Comparison of ENCODE assay signal across 21 mouse cellular contexts in genomic region chr2:164544454-164545097, GRCm38 (mm10). TPM values are rescaled to one million over a fixed set of nuclear protein-coding genes. Genes with fewer than 3 reads are reported as not detected.
A peak's percentile ranks its signal among the peaks of the same experiment; 100 is the strongest.
DNase-seq lines count a peak whose midpoint lies in the region; ATAC-seq and TF ChIP-seq lines count a peak whose summit lies in the region.
"Had no signal": no experiment of that assay in that cellular context is flagged by ENCODE, and none has a peak within 500 bp of the region (broad histone marks: within the 10 kb centered on the region; RNA-seq: fewer than 3 reads in every experiment).

No protein-coding gene starts in this region.

- no peaks in the 10 kb centered on the region for H3K9me3 ChIP-seq in lung, embryonic 14.5 days (ENCODE audit: low read depth, low read length)
- H3K9me3 ChIP-seq in intestine, embryonic 16.5 days (ENCODE audit: control insufficient read depth, low read length) = no peaks in the 10 kb centered on the region
- no peaks in the 10 kb centered on the region for H3K9me3 ChIP-seq in stomach, embryonic 14.5 days (ENCODE audit: control insufficient read depth, low read depth, low read length)
- H3K9me3 ChIP-seq: embryonic facial prominence, embryonic 15.5 days; forebrain, embryonic 12.5 days; heart, embryonic 15.5 days; limb, embryonic 10.5 days; liver, embryonic 13.5 days had no signal

- 0 out of 2 replicates have a peak overlapping the region, but pooled peaks have one; percentile 30 for H3K27ac ChIP-seq in lung, embryonic 14.5 days (ENCODE audit: low read depth)
- H3K27ac ChIP-seq in intestine, embryonic 16.5 days (ENCODE audit: low read length) = no peak overlapping the region
- H3K27ac ChIP-seq in stomach, embryonic 14.5 days (ENCODE audit: low read length) = 0 out of 2 replicates have a peak overlapping the region, but pooled peaks have one; percentile 6
- H3K27ac ChIP-seq: embryonic facial prominence, embryonic 15.5 days; forebrain, embryonic 12.5 days; heart, embryonic 15.5 days; limb, embryonic 10.5 days; liver, embryonic 13.5 days had no signal

- no peak overlapping the region for H3K4me2 ChIP-seq in lung, embryonic 14.5 days
- H3K4me2 ChIP-seq in intestine, embryonic 16.5 days (ENCODE audit: low read depth, low read length) = no peak overlapping the region
- no peak overlapping the region for H3K4me2 ChIP-seq in stomach, embryonic 14.5 days (replicated peaks; ENCODE audit: low read depth, low read length)
- H3K4me2 ChIP-seq: embryonic facial prominence, embryonic 15.5 days; forebrain, embryonic 12.5 days; heart, embryonic 15.5 days; liver, embryonic 13.5 days had no signal

- H3K4me1 ChIP-seq in lung, embryonic 14.5 days (ENCODE audit: insufficient read depth) = peaks cover 4% of the 10 kb centered on the region; the same call in 1 of the 2 replicates
- H3K4me1 ChIP-seq in lung, adult 2 months (ENCODE audit: control insufficient read depth, insufficient read depth, low read length) = peaks cover 9% of the 10 kb centered on the region
- peaks cover 8% of the 10 kb centered on the region; the same call in 1 of the 2 replicates for H3K4me1 ChIP-seq in intestine, embryonic 16.5 days (ENCODE audit: control insufficient read depth, insufficient read depth, low read length)
- H3K4me1 ChIP-seq in stomach, embryonic 14.5 days (ENCODE audit: control insufficient read depth, insufficient read depth, low read length) = peaks cover 14% of the 10 kb centered on the region; the same call in 1 of the 2 replicates
- H3K4me1 ChIP-seq: heart, embryonic 15.5 days; liver, embryonic 13.5 days had no signal

- no peak overlapping the region for H3K9ac ChIP-seq in lung, embryonic 14.5 days
- H3K9ac ChIP-seq in intestine, embryonic 16.5 days (ENCODE audit: low read depth, low read length) = no peak overlapping the region
- H3K9ac ChIP-seq in stomach, embryonic 14.5 days (replicated peaks; ENCODE audit: low read depth, low read length) = no peak overlapping the region
- H3K9ac ChIP-seq: embryonic facial prominence, embryonic 15.5 days; forebrain, embryonic 12.5 days; heart, embryonic 15.5 days; liver, embryonic 13.5 days had no signal

- no peaks in the 10 kb centered on the region for H3K36me3 ChIP-seq in lung, embryonic 14.5 days (ENCODE audit: insufficient read depth)
- H3K36me3 ChIP-seq in intestine, embryonic 16.5 days (ENCODE audit: control insufficient read depth, insufficient read depth, low read length) = no peaks in the 10 kb centered on the region
- no peaks in the 10 kb centered on the region for H3K36me3 ChIP-seq in stomach, embryonic 14.5 days (ENCODE audit: control insufficient read depth, insufficient read depth, low read length)
- H3K36me3 ChIP-seq: embryonic facial prominence, embryonic 15.5 days; forebrain, embryonic 12.5 days; heart, embryonic 15.5 days; limb, embryonic 10.5 days; liver, embryonic 13.5 days had no signal

- TF ChIP-seq CTCF in lung, embryonic 14.5 days (IDR thresholded peaks at IDR 0.05; ENCODE audit: low read depth) = no peak
- TF ChIP-seq CTCF in lung, adult 2 months (IDR thresholded peaks at IDR 0.05; ENCODE audit: insufficient read depth, low read length) = no peak

- TF ChIP-seq POLR2A in lung, adult 2 months (IDR thresholded peaks at IDR 0.05; ENCODE audit: borderline replicate concordance, extremely low read depth, low read depth, low read length) = no peak

- no peaks in the 10 kb centered on the region for H3K27me3 ChIP-seq in lung, embryonic 14.5 days (ENCODE audit: insufficient read depth, low read length)
- no peaks in the 10 kb centered on the region for H3K27me3 ChIP-seq in intestine, embryonic 16.5 days (replicated peaks; ENCODE audit: control insufficient read depth, insufficient read depth, low read length)
- no peaks in the 10 kb centered on the region for H3K27me3 ChIP-seq in stomach, embryonic 14.5 days (ENCODE audit: control insufficient read depth, insufficient read depth, low read length)
- H3K27me3 ChIP-seq: forebrain, embryonic 12.5 days had no signal

- 39% methylated on average over 5 of the region's 5 CpGs for WGBS in lung, embryonic 14.5 days
- WGBS in lung, adult 2 months = 32% methylated on average over 5 of the region's 5 CpGs
- 32% methylated on average over 5 of the region's 5 CpGs for WGBS in intestine, embryonic 16.5 days
- 40% methylated on average over 5 of the region's 5 CpGs for WGBS in stomach, embryonic 14.5 days

- ATAC-seq in lung, embryonic 14.5 days (ENCODE audit: insufficient read depth) = no peak
- ATAC-seq in activated CD4-positive, CD25-positive, alpha-beta regulatory T cell, adult 4 months = peak; percentile 93
- ATAC-seq in intestine, embryonic 16.5 days = peak; percentile 22; the same call in 1 of the 2 replicates
- no peak for ATAC-seq in stomach, embryonic 14.5 days (ENCODE audit: insufficient number of reproducible peaks, insufficient read depth, low FRiP score, low read depth)

- no peak for DNase-seq in lung, embryonic 14.5 days
- DNase-seq in lung, adult 2 months = no peak
- DNase-seq in embryo, embryonic 10.5 days (ENCODE audit: low spot score) = no peak
- DNase-seq in adrenal gland, adult (ENCODE audit: inconsistent age in 2 of 2, low spot score in 1 of 2) = no peak
- no peak for DNase-seq in frontal cortex, adult 2 months (ENCODE audit: extremely low spot score in 1 of 2, low spot score in 1 of 2)
- DNase-seq: cerebellum, adult 11 months; layer of hippocampus, postnatal 36 days; liver, embryonic 13.5 days; right cerebral cortex, adult 18-20 months; spleen, adult 18-20 months; thymus, postnatal 4 days had no signal

- no peak overlapping the region for H3K4me3 ChIP-seq in lung, embryonic 14.5 days (ENCODE audit: low read depth, low read length)
- no peak overlapping the region for H3K4me3 ChIP-seq in lung, adult 2 months (replicated peaks; ENCODE audit: extremely low read depth, low read depth, low read length)
- no peak overlapping the region for H3K4me3 ChIP-seq in intestine, embryonic 16.5 days (ENCODE audit: low read length)
- H3K4me3 ChIP-seq in stomach, embryonic 14.5 days (ENCODE audit: low read depth, low read length) = no peak overlapping the region
- H3K4me3 ChIP-seq: embryonic facial prominence, embryonic 15.5 days; forebrain, embryonic 12.5 days; heart, embryonic 15.5 days; limb, embryonic 10.5 days; liver, embryonic 13.5 days had no signal

RNA-seq across cellular contexts. Expression of gene Wfdc2, which starts 17.6 kb away (rescaled TPM):
- polyA plus RNA-seq in lung, embryonic 14.5 days (2014; fragmentation: Nextera tagmentation; extraction: Ambion mirVana) = 280 and 282 TPM in 2 replicates
- polyA plus RNA-seq in lung, adult 2 months (2012; rRNA removed) = 1,286 and 1,630 TPM in 2 replicates
- not detected for polyA plus RNA-seq in activated CD4-positive, CD25-positive, alpha-beta regulatory T cell, adult 4 months (2017; shearing (Covaris generic))
- 36.8 and 42.4 TPM in 2 replicates for polyA plus RNA-seq in intestine, embryonic 16.5 days (2015; fragmentation: Nextera tagmentation; extraction: Ambion mirVana)
- 241 and 274 TPM in 2 replicates for polyA plus RNA-seq in stomach, embryonic 14.5 days (2014; fragmentation: Nextera tagmentation; extraction: Ambion mirVana)
- polyA plus RNA-seq in frontal cortex, adult 2 months (2012; rRNA removed) = 0.76 and 1.2 TPM in 2 replicates

RNA-seq across cellular contexts. Expression of gene Spint3, which starts 28.7 kb away (rescaled TPM):
- polyA plus RNA-seq in lung, embryonic 14.5 days (2014; fragmentation: Nextera tagmentation; extraction: Ambion mirVana) = not detected in 2 replicates
- polyA plus RNA-seq in lung, adult 2 months (2012; rRNA removed) = not detected in 2 replicates
- not detected for polyA plus RNA-seq in activated CD4-positive, CD25-positive, alpha-beta regulatory T cell, adult 4 months (2017; shearing (Covaris generic))
- polyA plus RNA-seq in intestine, embryonic 16.5 days (2015; fragmentation: Nextera tagmentation; extraction: Ambion mirVana) = not detected in 2 replicates
- not detected in 2 replicates for polyA plus RNA-seq in stomach, embryonic 14.5 days (2014; fragmentation: Nextera tagmentation; extraction: Ambion mirVana)
- not detected in 2 replicates for polyA plus RNA-seq in frontal cortex, adult 2 months (2012; rRNA removed)
- polyA plus RNA-seq: embryonic facial prominence, embryonic 15.5 days; forebrain, embryonic 12.5 days; heart, embryonic 15.5 days; hindbrain, embryonic 11.5 days; large intestine, adult 2 months; limb, embryonic 10.5 days; liver, embryonic 13.5 days; testis, adult 2 months had no signal

RNA-seq across cellular contexts. Expression of gene Wfdc6a, which starts 40.7 kb away (rescaled TPM):
- 0.65 and 0.95 TPM in 2 replicates for polyA plus RNA-seq in lung, embryonic 14.5 days (2014; fragmentation: Nextera tagmentation; extraction: Ambion mirVana)
- polyA plus RNA-seq in lung, adult 2 months (2012; rRNA removed) = 2.3 and 2.4 TPM in 2 replicates
- polyA plus RNA-seq in activated CD4-positive, CD25-positive, alpha-beta regulatory T cell, adult 4 months (2017; shearing (Covaris generic)) = not detected
- polyA plus RNA-seq in intestine, embryonic 16.5 days (2015; fragmentation: Nextera tagmentation; extraction: Ambion mirVana) = 0.59 and 1.4 TPM in 2 replicates
- polyA plus RNA-seq in stomach, embryonic 14.5 days (2014; fragmentation: Nextera tagmentation; extraction: Ambion mirVana) = 2.1 and 2.3 TPM in 2 replicates
- polyA plus RNA-seq in frontal cortex, adult 2 months (2012; rRNA removed) = 0.12 TPM in 1 of 2 replicates, not detected in the other
- polyA plus RNA-seq: forebrain, embryonic 12.5 days; hindbrain, embryonic 11.5 days; large intestine, adult 2 months; limb, embryonic 10.5 days had no signal

RNA-seq across cellular contexts. Expression of gene Pigt, which starts 47.3 kb away (rescaled TPM):
- 70.1 and 71.0 TPM in 2 replicates for polyA plus RNA-seq in lung, embryonic 14.5 days (2014; fragmentation: Nextera tagmentation; extraction: Ambion mirVana)
- 93.8 and 104 TPM in 2 replicates for polyA plus RNA-seq in lung, adult 2 months (2012; rRNA removed)
- 10 to 100 TPM; 19.6 to 47.7 TPM for polyA plus RNA-seq in activated CD4-positive, CD25-positive, alpha-beta regulatory T cell, adult 4 months (2017; shearing (Covaris generic))
- polyA plus RNA-seq in intestine, embryonic 16.5 days (2015; fragmentation: Nextera tagmentation; extraction: Ambion mirVana) = 59.1 and 61.4 TPM in 2 replicates
- polyA plus RNA-seq in stomach, embryonic 14.5 days (2014; fragmentation: Nextera tagmentation; extraction: Ambion mirVana) = 83.0 and 86.0 TPM in 2 replicates
- polyA plus RNA-seq in frontal cortex, adult 2 months (2012; rRNA removed) = 80.6 and 84.7 TPM in 2 replicates

RNA-seq across cellular contexts. Expression of gene Eppin, which starts 48.8 kb away (rescaled TPM):
- polyA plus RNA-seq in lung, embryonic 14.5 days (2014; fragmentation: Nextera tagmentation; extraction: Ambion mirVana) = not detected in 2 replicates
- polyA plus RNA-seq in lung, adult 2 months (2012; rRNA removed) = 0.27 and 0.65 TPM in 2 replicates
- polyA plus RNA-seq in activated CD4-positive, CD25-positive, alpha-beta regulatory T cell, adult 4 months (2017; shearing (Covaris generic)) = not detected
- not detected in 2 replicates for polyA plus RNA-seq in intestine, embryonic 16.5 days (2015; fragmentation: Nextera tagmentation; extraction: Ambion mirVana)
- polyA plus RNA-seq in stomach, embryonic 14.5 days (2014; fragmentation: Nextera tagmentation; extraction: Ambion mirVana) = not detected in 2 replicates
- not detected in 2 replicates for polyA plus RNA-seq in frontal cortex, adult 2 months (2012; rRNA removed)
- polyA plus RNA-seq: embryonic facial prominence, embryonic 15.5 days; forebrain, embryonic 12.5 days; heart, embryonic 15.5 days; hindbrain, embryonic 11.5 days; large intestine, adult 2 months; limb, embryonic 10.5 days; liver, embryonic 13.5 days had no signal

Comparison
In these comparisons a context has a peak if more than half of its experiments do, and no peak if none do; other contexts are left out.
1. ATAC-seq: peak in activated CD4-positive, CD25-positive, alpha-beta regulatory T cell, adult 4 months (single experiment) and intestine, embryonic 16.5 days (single experiment); none in lung, embryonic 14.5 days (single experiment) and stomach, embryonic 14.5 days (single experiment).
2. RNA of gene Wfdc2, which starts 17.6 kb away (polyA plus RNA-seq): 1,286 to 1,630 TPM in lung, adult 2 months, 280 to 282 TPM in lung, embryonic 14.5 days, 241 to 274 TPM in stomach, embryonic 14.5 days and 36.8 to 42.4 TPM in intestine, embryonic 16.5 days; 0.76 to 1.2 TPM in frontal cortex, adult 2 months and not detected in activated CD4-positive, CD25-positive, alpha-beta regulatory T cell, adult 4 months; every median in the first group is over 10 times any median in the second.